Mouse (Mus musculus) bone marrow macrophage, adult 2 months (primary cell): Measurements from ENCODE around the gene Wdr44. TPM values are rescaled to one million over a fixed set of nuclear protein-coding genes. Genes with fewer than 3 reads are reported as not detected.
A peak's percentile ranks its signal among the peaks of the same experiment; 100 is the strongest.

Experiments used
- H3K27ac ChIP-seq: 2 replicates; pipeline ENCODE4 v1.5.1; 2012; ENCODE audit warnings: low read depth, low read length; ENCODE audit not compliant: insufficient read depth
- H3K4me1 ChIP-seq: 2 replicates; pipeline ENCODE4 v1.6.1; 2012; ENCODE audit warnings: low read length; ENCODE audit not compliant: control insufficient read depth, insufficient read depth
- H3K4me3 ChIP-seq: 2 replicates; pipeline ENCODE4 v1.5.1; 2012; ENCODE audit warnings: mild to moderate bottlenecking, low read length, moderate library complexity; ENCODE audit not compliant: insufficient read depth
- CTCF ChIP-seq: IDR thresholded peaks from 2 replicates; pipeline ENCODE4 v1.5.1; 2012; ENCODE audit warnings: low read depth, mild to moderate bottlenecking, low read length, moderate library complexity
- POLR2A ChIP-seq: IDR thresholded peaks from 2 replicates; pipeline ENCODE4 v1.6.1; 2012; ENCODE audit warnings: mild to moderate bottlenecking, low read depth, low read length, borderline replicate concordance
- polyA plus RNA-seq: library from polyadenylated mRNA; stranded (reverse); fragments of >200 nt; gene quantifications from 2 replicates; pipeline ENCODE4 v1.2.4, GENCODE M21; 2012; ENCODE audit not compliant: missing spikeins, insufficient read depth, insufficient read length

Gene Wdr44
- 18.4 and 19.3 TPM in 2 replicates for polyA plus RNA-seq

- H3K4me3 ChIP-seq, result peak within 1 kb of the TSS; percentile 90
- H3K27ac ChIP-seq, result peak within 1 kb of the TSS; percentile 77
- TF ChIP-seq CTCF (no peak), POLR2A (no peak)
- H3K4me1 ChIP-seq, result no peaks in the 10 kb centered on the region
Measured at GRCm38 (mm10) chrX:23692722-23693442, at the start of gene Wdr44. Wdr44 (plus strand) TSS chrX:23693051.

GRCm38 (mm10) chrX:23648371-23648770 is 44.5 kb upstream of the Wdr44 start:
- H3K27ac ChIP-seq, result no peak overlapping the region
- no peaks in the 10 kb centered on the region for H3K4me1 ChIP-seq
- no peak overlapping the region for H3K4me3 ChIP-seq
- TF ChIP-seq CTCF, result no peak
- no peak for TF ChIP-seq POLR2A

GRCm38 (mm10) chrX:23662216-23662615 is 30.6 kb upstream of the Wdr44 start:
- Histone ChIP-seq H3K4me1 (no peaks in the 10 kb centered on the region), H3K27ac (no peak overlapping the region), H3K4me3 (no peak overlapping the region)
- TF ChIP-seq CTCF, result no peak
- no peak for TF ChIP-seq POLR2A

- H3K4me1 ChIP-seq, result peaks cover 6% of the 10 kb centered on the region; the same call in 1 of the 2 replicates
- TF ChIP-seq CTCF (no peak), POLR2A (no peak)
- H3K4me3 ChIP-seq, result no peak overlapping the region
- H3K27ac ChIP-seq, result no peak overlapping the region
Measured at GRCm38 (mm10) chrX:23673193-23673592, 19.7 kb upstream of the Wdr44 start.

GRCm38 (mm10) chrX:23675450-23675849 is 17.4 kb upstream of the Wdr44 start:
- Histone ChIP-seq H3K4me1 (peaks cover 6% of the 10 kb centered on the region; the same call in 1 of the 2 replicates), H3K4me3 (no peak overlapping the region), H3K27ac (peak overlapping the region; percentile 74)
- TF ChIP-seq CTCF (no peak), POLR2A (no peak)

GRCm38 (mm10) chrX:23676583-23676982 is 16.3 kb upstream of the Wdr44 start:
- Histone ChIP-seq H3K27ac (no peak overlapping the region), H3K4me3 (no peak overlapping the region), H3K4me1 (peaks cover 6% of the 10 kb centered on the region; the same call in 1 of the 2 replicates)
- no peak for TF ChIP-seq CTCF
- TF ChIP-seq POLR2A, result no peak

GRCm38 (mm10) chrX:23677511-23677910 is 15.3 kb upstream of the Wdr44 start:
- no peak for TF ChIP-seq CTCF
- no peak for TF ChIP-seq POLR2A
- H3K4me3 ChIP-seq, result no peak overlapping the region

GRCm38 (mm10) chrX:23692336-23692721 is 522 bp upstream of the Wdr44 start:
- Histone ChIP-seq H3K4me1 (no peaks in the 10 kb centered on the region), H3K27ac (peak overlapping the region; percentile 42; the same call in 1 of the 2 replicates), H3K4me3 (peak overlapping the region; percentile 56)
- TF ChIP-seq POLR2A (no peak), CTCF (no peak)

More at GRCm38 (mm10) chrX:23677511-23677910, 15.3 kb upstream of the Wdr44 start:
- no peak overlapping the region for H3K27ac ChIP-seq
- H3K4me1 ChIP-seq, result peaks cover 6% of the 10 kb centered on the region; the same call in 1 of the 2 replicates

- peak overlapping the region; percentile 90 for H3K4me3 ChIP-seq
- H3K4me1 ChIP-seq, result no peaks in the 10 kb centered on the region
- peak overlapping the region; percentile 77 for H3K27ac ChIP-seq
- TF ChIP-seq POLR2A (no peak), CTCF (no peak)
Measured at GRCm38 (mm10) chrX:23693443-23694400, 871 bp downstream of the Wdr44 start.

GRCm38 (mm10) chrX:23694588-23694987 is 1.7 kb downstream of the Wdr44 start:
- no peak overlapping the region for H3K27ac ChIP-seq
- no peak for TF ChIP-seq POLR2A
- no peak for TF ChIP-seq CTCF
- H3K4me1 ChIP-seq, result no peaks in the 10 kb centered on the region
- H3K4me3 ChIP-seq, result no peak overlapping the region
